Mouse (Mus musculus): ENCODE data around the gene Cda.

Gene Cda

GRCm38 (mm10) chr4:138327891-138328470, 39.8 kb downstream of the Cda start:
- TF ChIP-seq GATA4 (IDR thresholded peaks at IDR 0.05; ENCODE audit: insufficient replicate concordance, low read length) = no peak

GRCm38 (mm10) chr4:138326077-138326695, 41.6 kb downstream of the Cda start, which contains the start of gene Pink1:
TSS of gene Pink1 (minus strand) at chr4:138326307.
- peak; percentile 93 for TF ChIP-seq GATA4 (IDR thresholded peaks at IDR 0.05; ENCODE audit: insufficient replicate concordance, low read length)

GRCm38 (mm10) chr4:138325466-138326076, 42.2 kb downstream of the Cda start:
- no peak for TF ChIP-seq GATA4 (IDR thresholded peaks at IDR 0.05; ENCODE audit: insufficient replicate concordance, low read length)

- no peak for TF ChIP-seq GATA4 (IDR thresholded peaks at IDR 0.05; ENCODE audit: insufficient replicate concordance, low read length)
These were observed 43.3 kb downstream of the Cda start for GRCm38 (mm10) chr4:138324451-138324850.

- no peak for TF ChIP-seq GATA4 (IDR thresholded peaks at IDR 0.05; ENCODE audit: insufficient replicate concordance, low read length)
These were observed 44.0 kb downstream of the Cda start for GRCm38 (mm10) chr4:138323753-138324152.

- TF ChIP-seq GATA4 (IDR thresholded peaks at IDR 0.05; ENCODE audit: insufficient replicate concordance, low read length) = no peak
These were observed 45.1 kb downstream of the Cda start for GRCm38 (mm10) chr4:138322692-138323091.

GRCm38 (mm10) chr4:138321488-138321887, 46.3 kb downstream of the Cda start:
- no peak for TF ChIP-seq GATA4 (IDR thresholded peaks at IDR 0.05; ENCODE audit: insufficient replicate concordance, low read length)

GRCm38 (mm10) chr4:138320711-138321110, 47.1 kb downstream of the Cda start:
- TF ChIP-seq GATA4 (IDR thresholded peaks at IDR 0.05; ENCODE audit: insufficient replicate concordance, low read length) = no peak

GRCm38 (mm10) chr4:138319508-138319907, 48.3 kb downstream of the Cda start:
- TF ChIP-seq GATA4 (IDR thresholded peaks at IDR 0.05; ENCODE audit: insufficient replicate concordance, low read length) = no peak

- TF ChIP-seq GATA4 (IDR thresholded peaks at IDR 0.05; ENCODE audit: insufficient replicate concordance, low read length) = no peak
These were observed 49.1 kb downstream of the Cda start for GRCm38 (mm10) chr4:138318509-138319266.

- no peak for TF ChIP-seq GATA4 (IDR thresholded peaks at IDR 0.05; ENCODE audit: insufficient replicate concordance, low read length)
These were observed 51.4 kb downstream of the Cda start for GRCm38 (mm10) chr4:138316369-138316768.

- TF ChIP-seq GATA4 (IDR thresholded peaks at IDR 0.05; ENCODE audit: insufficient replicate concordance, low read length) = no peak
These were observed 52.0 kb downstream of the Cda start for GRCm38 (mm10) chr4:138315781-138316180.

- no peak for TF ChIP-seq GATA4 (IDR thresholded peaks at IDR 0.05; ENCODE audit: insufficient replicate concordance, low read length)
These were observed 54.0 kb downstream of the Cda start for GRCm38 (mm10) chr4:138313795-138314194.

- no peak for TF ChIP-seq GATA4 (IDR thresholded peaks at IDR 0.05; ENCODE audit: insufficient replicate concordance, low read length)
These were observed 54.8 kb downstream of the Cda start for GRCm38 (mm10) chr4:138313021-138313420.

GRCm38 (mm10) chr4:138312105-138312504, 55.7 kb downstream of the Cda start:
- TF ChIP-seq GATA4 (IDR thresholded peaks at IDR 0.05; ENCODE audit: insufficient replicate concordance, low read length) = no peak

- TF ChIP-seq GATA4 (IDR thresholded peaks at IDR 0.05; ENCODE audit: insufficient replicate concordance, low read length) = no peak
These were observed 56.2 kb downstream of the Cda start for GRCm38 (mm10) chr4:138311595-138311994.
